Mouse (Mus musculus) left cerebral cortex, adult 9 months (tissue): ENCODE data around the gene Tefm.

Source experiments
- DNase-seq, 2 experiments: peaks; one replicate each; pipeline ENCODE4 v3.0.0; 2022; ENCODE audit warnings: low spot score in 2 of 2

Gene Tefm

DNA sequence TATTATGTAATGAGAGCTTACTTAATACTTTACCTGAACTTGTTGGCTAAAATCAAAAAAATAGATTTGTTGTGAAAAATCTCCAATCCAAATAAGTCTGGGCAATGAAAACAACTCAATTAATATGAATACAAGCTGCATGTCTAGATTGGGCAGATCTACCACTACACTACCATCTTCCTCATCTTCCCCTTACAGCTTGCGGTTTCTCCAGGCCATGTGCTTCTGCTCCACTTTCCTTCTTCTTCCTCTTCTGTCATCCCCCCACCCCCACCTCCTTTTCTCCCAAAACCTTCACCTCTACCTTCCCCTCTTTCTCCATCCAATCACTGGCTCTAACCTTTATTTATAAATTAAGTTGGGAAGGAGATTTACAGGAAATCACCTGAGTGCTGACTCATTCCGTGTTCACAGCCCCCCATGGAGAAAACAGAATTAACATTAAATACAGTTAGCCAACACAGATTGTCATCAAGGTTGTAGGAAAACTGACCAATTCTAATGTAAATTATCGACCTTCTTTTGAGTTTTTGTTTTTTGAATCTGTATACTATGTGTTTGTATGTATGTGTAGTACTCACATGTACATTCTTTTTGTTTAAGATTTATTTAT is 43.4 kb downstream of the Tefm start:
- no peak for DNase-seq

DNA sequence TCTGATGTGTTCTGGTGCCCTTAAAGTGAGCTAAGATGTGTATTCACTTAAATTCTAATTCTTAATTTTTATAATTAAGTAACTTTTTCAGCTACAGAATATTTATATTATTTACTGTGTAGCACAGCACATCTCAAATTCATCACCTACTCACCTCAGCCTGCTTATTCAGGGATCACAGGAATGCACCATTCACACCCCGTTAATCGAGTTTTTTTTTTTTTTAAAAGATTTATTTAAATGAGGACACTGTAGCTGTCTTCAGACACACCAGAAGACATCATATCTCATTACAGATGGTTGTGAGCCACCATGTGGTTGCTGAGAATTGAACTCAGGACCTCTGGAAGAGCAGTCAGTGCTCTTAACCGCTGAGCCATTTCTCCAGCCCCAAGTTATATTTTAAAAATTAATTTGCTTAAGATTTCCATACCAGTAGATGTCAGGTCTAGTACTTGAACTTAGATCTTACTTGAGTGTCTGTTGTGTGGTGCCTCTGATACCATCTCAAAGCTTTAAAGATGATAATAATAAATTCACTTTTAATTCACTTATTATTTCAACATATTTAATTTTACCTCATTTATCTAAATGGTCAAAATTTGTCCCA is 51.3 kb downstream of the Tefm start:
- no peak for DNase-seq

DNA sequence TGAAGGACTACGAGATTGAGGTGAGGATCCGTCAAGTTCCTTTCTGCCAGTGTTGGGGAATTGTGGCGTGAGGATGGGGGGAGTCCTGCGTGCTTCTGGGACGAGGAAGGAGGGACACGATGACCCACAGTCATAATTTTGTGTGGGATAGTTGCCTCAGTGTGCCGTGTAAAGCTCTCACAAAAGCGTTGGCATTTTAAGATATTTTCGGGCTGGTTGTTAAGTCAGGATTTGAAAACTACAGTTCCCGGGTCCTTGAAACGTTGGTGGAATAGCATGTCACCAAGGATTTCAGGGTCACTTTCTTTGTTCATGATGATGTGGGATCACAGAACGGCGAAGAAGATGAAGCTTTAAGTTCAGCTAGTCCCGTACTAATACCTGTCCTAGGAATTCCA is 52.2 kb downstream of the Tefm start:
- no peak for DNase-seq

DNA sequence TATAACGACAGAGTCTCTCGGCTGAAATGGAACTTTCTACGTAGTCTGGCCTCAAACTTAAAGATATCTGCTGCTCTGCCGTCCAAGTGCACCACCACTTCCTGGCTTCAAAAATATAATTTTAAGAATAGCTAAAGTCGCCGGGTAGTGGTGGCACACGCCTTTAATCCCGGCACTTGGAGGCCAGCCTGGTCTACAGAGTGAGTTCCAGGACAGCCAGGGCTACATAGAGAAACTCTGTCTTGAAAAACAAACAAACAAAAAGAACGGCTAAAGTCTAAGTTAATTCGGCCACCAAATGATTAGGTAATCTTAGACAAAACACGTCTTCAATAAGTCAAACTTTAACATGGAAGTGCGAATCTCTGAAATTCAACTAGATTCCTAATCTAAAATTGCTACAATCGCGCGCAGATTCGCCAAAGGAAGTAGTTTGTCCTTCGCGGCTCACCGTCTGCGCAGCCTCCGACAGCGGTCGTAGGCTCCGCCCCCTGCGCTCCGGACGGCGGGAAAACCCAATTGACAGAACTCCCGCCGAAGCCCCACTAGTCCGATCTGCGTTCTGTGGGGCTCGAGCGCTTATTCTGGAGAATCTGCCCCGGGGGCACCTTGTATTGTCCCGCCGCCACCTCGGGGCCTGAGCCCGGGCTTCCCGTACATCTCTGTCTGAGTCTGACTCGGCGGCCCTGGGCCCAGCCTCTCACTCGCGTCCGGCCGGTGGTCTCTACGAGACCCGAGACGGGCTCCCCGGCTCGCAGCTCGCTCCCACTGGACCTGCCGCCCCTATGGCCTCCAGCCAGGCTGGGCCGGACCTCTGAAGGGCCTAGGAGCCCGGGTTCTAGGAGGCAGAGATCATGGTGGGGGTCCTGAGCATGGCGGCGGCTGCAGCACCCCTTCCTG is 52.8 kb downstream of the Tefm start, which contains the start of gene Atad5:
TSS of gene Atad5 (plus strand) at position 484 of the 900 bp plus-strand sequence.
- DNase-seq = peak; percentile 27 to 84

DNA sequence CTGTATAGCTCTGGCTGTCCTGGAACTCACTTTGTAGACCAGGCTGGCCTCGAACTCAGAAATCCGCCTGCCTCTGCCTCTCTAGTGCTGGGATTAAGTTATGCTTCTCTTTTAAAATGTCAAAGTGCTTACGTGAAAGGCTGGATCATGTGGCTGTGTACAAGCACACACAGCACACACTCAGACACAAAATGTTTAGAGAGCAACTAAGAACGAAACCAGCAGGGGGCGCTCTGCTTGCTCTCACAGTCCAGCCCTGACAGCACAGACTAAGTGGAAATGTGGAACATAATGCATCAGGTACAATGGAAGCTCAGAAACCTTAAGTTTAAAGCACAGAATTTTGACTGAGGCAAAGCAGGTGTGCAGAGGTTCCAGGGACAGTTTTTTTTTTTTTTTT is 55.1 kb downstream of the Tefm start:
- peak in 1 of 2 experiments; percentile 85 for DNase-seq
